Mouse (Mus musculus) left cerebral cortex, adult 6 months (tissue): ENCODE measurements around the gene Cd79a. TPM values are rescaled to one million over a fixed set of nuclear protein-coding genes. Genes with fewer than 3 reads are reported as not detected.

Experiments
- long read RNA-seq, 2 experiments: library from polyadenylated mRNA; unstranded; transcript quantifications; one replicate each; pipeline ENCODE4 v2.0.0; 2019 to 2020
- polyA plus RNA-seq: library from polyadenylated mRNA; unstranded; fragments of <200 nt; fragmentation: Nextera tagmentation; gene quantifications from 2 replicates; pipeline ENCODE4 v1.2.3, GENCODE M21; 2021

Gene Cd79a
- 0.27 and 0.60 TPM in 2 replicates for polyA plus RNA-seq
- long read RNA-seq, experiment 1 = 0 reads
- long read RNA-seq, experiment 2 = 0 reads

DNA sequence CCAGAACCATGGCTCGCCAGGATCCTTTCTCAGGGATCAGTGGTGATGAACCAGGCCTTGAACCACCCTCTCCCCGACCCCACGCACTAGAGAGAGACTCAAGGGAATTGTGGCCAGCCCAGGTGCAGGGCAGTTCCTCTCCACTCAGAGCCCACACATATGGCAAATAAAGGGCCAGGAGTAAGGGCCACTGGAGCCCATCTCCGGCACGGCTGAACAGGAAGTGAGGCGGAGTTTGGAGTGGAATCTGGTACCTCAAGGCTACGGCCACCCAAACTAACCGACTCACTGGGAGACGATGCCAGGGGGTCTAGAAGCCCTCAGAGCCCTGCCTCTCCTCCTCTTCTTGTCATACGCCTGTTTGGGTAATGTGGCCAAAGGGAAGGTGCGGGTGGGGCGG is at the start of gene Cd79a:
Gene Cd79a (plus strand): TSS at position 158 of the 400 bp plus-strand sequence.

DNA sequence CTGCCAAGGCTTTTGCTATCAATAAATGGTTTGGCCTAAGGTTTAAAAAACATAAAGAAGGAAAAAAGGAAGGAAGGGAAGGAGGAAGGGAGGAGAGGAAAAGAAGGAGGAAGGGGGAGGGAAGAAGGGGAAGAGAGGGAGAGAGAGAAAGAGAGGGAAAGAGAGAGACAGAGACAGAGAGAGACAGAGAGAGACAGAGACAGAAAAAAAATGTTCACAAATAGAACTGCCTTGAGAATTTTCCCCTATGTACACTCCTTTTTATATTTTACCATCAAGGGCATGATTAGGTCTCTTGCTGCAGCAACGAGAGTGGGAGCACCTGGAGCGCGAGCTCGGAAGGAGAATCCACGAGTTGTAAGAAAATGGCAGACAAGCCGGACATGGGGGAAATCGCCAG is 35.3 kb upstream of the Cd79a start, which contains the start of gene Gm9844:
Gene Gm9844 (plus strand): TSS at position 301 of the 400 bp plus-strand sequence.

DNA sequence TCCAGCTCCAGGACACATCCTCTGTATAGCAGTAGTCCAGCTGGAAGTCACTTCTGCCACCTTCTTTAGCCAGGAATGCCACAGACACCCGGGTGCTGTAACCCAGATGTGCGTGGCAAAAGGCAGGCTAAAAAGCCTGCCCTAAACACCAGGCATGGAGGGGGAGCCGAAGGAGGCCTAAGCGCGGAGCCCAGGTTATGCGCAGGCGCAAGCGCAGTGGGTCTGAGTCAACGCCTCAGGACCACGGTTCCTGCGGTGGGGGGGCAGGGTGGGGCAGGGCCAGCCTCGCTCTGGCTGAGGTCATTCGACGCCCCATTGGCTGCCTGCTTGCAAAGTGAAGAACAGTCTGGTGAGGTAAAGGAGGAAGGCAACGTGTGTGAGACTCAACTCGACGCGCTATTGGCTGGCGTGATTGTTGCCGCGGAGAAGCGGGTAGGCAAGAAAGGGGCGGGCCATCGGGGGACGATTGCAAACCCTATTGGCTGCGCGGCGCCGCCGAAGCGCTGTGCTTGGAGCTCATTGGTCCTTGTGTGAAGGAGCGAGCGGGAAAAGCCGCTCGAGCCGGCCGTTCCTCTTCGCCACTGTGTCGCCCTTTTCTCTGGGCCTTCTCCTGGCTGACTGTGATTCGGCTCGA is 27.5 kb upstream of the Cd79a start, which contains the start of the genes Lypd4 and Dmrtc2:
Gene Lypd4 (minus strand): TSS at position 410 of the 634 bp plus-strand sequence.
Gene Dmrtc2 (plus strand): TSS at position 526 of the 634 bp plus-strand sequence.

DNA sequence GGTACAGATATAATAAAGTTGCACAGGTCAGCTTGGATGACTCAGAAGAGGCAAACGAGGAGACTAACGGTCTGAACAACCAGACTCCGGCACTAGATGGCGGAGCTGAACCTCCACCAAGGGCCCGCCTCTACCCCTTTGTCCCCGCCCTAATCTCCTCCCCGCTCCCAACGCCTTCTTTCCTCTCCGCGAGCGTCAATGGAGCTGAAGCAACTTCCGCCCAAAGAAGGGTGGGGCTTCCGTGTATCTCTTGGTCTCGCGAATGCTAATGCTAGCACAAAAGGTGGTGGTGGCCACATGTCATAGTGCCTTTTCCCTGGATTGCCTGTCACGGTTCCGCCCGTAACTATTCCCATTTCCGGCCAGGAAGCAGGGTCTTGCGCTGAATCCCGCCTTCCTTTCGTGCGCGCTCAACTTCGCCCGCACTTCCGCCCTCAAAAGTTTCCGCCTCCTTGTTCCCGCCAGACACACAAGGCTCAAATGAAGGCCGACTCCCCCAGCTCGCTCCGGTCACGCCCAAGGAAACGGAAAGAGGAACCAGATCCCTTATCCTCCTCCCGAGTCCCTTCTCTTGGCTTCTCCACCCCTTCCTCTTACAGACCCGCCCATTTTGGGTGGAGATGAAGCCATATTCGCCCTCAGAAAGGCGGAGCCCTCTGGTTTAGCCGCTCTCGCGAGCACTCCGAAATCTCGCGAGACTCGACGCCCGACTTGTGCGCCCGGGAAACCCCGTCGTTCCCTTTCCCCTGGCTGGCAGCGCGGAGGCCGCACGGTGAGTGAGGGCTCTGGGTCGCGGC is 13.1 kb upstream of the Cd79a start, which contains the start of gene Rps19:
Gene Rps19 (plus strand): TSS at position 476 of the 797 bp plus-strand sequence.

DNA sequence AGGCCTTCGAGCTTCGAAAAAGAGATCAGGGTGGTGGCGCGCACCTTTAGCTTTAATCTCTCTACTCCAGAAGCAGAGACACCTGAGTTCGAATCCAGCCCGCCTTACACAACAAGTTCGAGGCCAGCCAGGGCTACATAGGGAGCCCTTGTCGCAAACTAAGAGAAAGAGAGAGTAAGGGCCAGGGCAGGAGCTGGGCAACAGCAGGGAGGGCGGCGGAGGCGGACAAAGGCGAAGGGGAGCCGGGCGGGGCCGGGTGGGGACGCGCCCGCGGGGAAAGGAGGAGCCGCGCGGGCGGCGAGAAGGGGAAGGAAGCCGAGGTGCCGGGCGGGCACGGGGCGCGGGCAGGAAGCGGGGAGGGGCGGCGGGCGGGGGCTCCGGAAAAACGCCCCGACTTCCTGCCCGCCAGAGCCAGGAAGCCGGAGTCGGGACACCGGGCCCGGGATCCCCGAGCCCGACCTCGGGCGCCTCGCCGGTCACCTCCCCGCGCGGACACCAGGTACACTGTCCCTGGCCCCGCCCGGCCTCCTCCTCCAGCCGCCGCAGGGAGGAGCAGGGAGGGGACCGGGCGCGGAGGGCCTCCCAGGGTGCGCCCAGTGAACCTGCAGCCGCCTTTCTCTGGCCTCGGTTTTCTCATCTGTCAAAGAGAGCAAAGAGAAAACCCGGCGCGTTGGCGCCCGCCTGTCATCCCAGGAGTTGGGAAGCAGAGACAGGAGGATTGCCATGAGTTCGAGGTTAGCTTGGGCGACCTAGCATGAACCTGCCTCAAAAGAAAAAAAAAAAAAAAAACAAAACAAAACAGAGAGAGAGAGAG is 5.7 kb downstream of the Cd79a start, which contains the start of gene Arhgef1:
Gene Arhgef1 (plus strand): TSS at position 283 of the 814 bp plus-strand sequence.

DNA sequence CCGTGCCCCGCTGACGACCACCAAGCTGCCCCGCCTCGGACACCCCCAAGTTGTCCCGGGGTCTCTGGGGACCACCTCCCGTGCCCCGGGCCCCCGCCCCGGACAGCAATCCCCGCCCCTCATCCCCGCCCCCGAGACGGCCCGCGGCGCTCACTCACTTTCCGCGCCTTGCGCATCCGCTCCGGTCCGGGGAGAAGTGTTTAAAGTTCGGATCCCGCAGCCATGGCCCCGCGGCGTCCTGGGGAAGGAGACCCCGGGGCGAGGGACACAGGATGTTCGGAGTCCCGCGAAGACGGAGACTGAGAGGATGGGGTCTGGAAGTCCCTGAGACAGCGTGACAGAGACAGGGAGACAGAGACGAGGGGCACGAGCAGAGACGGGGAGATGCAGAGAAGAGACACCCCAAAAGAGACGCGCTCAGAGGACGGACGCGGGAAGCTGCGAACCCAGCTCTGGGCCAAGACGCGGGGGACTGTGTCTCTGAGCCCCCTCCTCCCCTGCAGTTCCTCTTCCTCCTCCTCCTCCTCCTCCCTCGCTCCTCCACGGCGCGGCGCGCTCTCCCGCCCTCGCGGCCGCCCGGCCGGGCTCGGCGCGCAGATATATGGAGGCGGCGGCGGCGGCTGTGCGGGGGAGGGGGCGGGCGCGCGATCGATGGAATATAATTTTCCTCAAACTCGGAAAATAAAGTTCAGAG is 47.2 kb downstream of the Cd79a start, which contains the start of gene Gm4881:
Gene Gm4881 (minus strand): TSS at position 238 of the 694 bp plus-strand sequence.

Other genes with a start within 250 kb of the Cd79a start
- not detected in 2 replicates for gene Tex101, start 220.7 kb upstream of the Cd79a start, polyA plus RNA-seq
- not detected in 2 replicates for gene BC049730, start 188.1 kb upstream of the Cd79a start, polyA plus RNA-seq
- gene Gm4763, start 170.5 kb upstream of the Cd79a start, polyA plus RNA-seq = not detected in 2 replicates
- not detected in 2 replicates for gene Cd177, start 137.1 kb upstream of the Cd79a start, polyA plus RNA-seq
- gene Ceacam10, start 120.2 kb upstream of the Cd79a start, polyA plus RNA-seq = 0.28 TPM in 1 of 2 replicates, not detected in the other
- gene Gm9844, start 35.2 kb upstream of the Cd79a start, polyA plus RNA-seq = 4.5 and 8.1 TPM in 2 replicates
- not detected in 2 replicates for gene Lypd4, start 27.4 kb upstream of the Cd79a start, polyA plus RNA-seq
- gene Dmrtc2, start 27.3 kb upstream of the Cd79a start, polyA plus RNA-seq = not detected in 2 replicates
- gene Rps19, start 13.0 kb upstream of the Cd79a start, polyA plus RNA-seq = 2,479 and 2,713 TPM in 2 replicates
- 4.7 and 7.9 TPM in 2 replicates for gene Arhgef1, start 5.5 kb downstream of the Cd79a start, polyA plus RNA-seq
- not detected in 2 replicates for gene Gm4881, start 47.1 kb downstream of the Cd79a start, polyA plus RNA-seq
- gene Rabac1, start 75.4 kb downstream of the Cd79a start, polyA plus RNA-seq = 531 and 581 TPM in 2 replicates
- gene Atp1a3, start 108.6 kb downstream of the Cd79a start, polyA plus RNA-seq = 803 and 1,080 TPM in 2 replicates
- gene Grik5, start 175.0 kb downstream of the Cd79a start, polyA plus RNA-seq = 6.1 and 29.3 TPM in 2 replicates
- gene Zfp574, start 175.2 kb downstream of the Cd79a start, polyA plus RNA-seq = 24.1 and 27.1 TPM in 2 replicates